Mouse (Mus musculus) gastrocnemius, adult 18-20 months (tissue): ENCODE measurements around the gene Mrps26. TPM values are rescaled to one million over a fixed set of nuclear protein-coding genes. Genes with fewer than 3 reads are reported as not detected.
A peak's percentile ranks its signal among the peaks of the same experiment; 100 is the strongest.
"Not testable (repeated sequence)": the region's sequence is repeated elsewhere in the genome, so short reads cannot be mapped to it uniquely, and the experiment has no call there.

Source experiments
- DNase-seq: peaks from one replicate; pipeline ENCODE4 v3.0.0; 2021; ENCODE audit warnings: low spot score
- long read RNA-seq, 2 experiments: library from polyadenylated mRNA; stranded (forward); transcript quantifications; one replicate each; pipeline ENCODE4 v2.0.0; 2021
- total RNA-seq, 2 experiments: library from RNA; stranded (reverse); gene quantifications; 2 replicates each; pipeline ENCODE4 v1.2.3; 2021

The Mrps26 gene
- 10 to 100 TPM; 45.8 to 46.0 TPM for total RNA-seq
- long read RNA-seq, experiment 1, full-length matches to known transcripts, result 62 of 68 reads
- long read RNA-seq, experiment 1, partial matches to known transcripts, result 5 of 68 reads
- long read RNA-seq, experiment 1, other reads (novel, unspliced or antisense), result 1 of 68 reads
- long read RNA-seq, experiment 2, full-length matches to known transcripts, result 70 of 75 reads
- long read RNA-seq, experiment 2, partial matches to known transcripts, result 5 of 75 reads
- long read RNA-seq, experiment 2, other reads (novel, unspliced or antisense), result 0 of 75 reads

DNA sequence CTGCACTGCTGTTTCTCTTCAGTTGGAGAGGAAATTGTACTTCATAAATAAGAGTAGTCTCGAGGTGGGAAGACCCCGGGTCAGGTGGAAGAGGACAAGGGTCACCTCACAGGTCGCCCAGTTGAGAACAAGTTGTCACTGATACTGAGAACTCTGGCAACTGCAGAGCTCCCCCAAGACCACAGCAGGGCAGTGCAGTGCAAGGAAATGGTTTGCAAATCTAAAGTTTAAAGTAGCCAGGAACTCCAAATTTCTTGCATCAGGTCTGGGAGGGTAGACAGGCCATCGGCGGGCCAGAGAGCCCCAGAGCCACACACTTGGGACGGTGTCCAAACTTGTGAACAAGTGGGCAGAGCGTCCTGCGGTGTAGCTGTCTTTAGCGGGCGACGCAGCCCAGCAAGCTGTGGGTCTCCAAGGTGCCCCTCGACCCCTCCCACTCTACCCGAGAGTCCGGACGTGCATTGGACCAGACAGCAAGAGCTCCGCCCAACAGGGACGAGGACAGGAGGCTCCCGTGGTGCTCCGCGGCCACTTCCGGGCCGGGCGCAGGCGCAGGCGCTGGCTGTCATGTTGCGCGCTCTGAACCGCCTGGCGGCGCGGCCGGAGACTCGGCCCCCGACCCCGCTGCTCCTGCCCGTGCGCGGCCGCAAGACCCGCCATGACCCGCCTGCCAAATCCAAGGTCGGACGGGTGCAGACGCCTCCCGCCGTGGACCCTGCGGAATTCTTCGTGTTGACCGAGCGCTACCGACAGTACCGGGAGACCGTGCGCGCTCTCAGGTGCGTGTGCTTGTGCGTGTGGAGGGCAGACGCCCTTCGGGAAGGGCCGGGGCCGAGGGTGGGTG is at the start of gene Mrps26:
Mrps26 (plus strand) TSS at position 531 of the 844 bp plus-strand sequence.
- peak; percentile 92 for DNase-seq

DNA sequence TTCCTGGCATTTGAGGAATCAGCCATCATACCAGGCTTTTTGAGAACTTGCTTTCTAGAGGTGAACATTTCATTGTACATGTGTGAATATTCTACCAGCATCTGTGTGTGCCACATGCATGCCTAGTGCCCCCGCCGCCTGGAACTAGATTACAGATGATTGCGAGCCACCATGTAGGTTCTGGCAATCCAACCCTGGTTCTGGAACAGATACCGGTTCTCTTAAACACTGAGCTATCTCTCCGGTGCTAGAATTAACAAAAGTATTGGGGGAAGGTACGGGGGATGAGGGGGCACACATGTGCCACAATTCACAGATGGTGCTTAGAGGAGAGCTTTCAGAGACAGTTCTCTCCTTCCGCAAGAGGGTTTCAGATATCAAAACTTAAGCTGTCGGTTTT is 49.6 kb upstream of the Mrps26 start:
- no peak for DNase-seq

DNA sequence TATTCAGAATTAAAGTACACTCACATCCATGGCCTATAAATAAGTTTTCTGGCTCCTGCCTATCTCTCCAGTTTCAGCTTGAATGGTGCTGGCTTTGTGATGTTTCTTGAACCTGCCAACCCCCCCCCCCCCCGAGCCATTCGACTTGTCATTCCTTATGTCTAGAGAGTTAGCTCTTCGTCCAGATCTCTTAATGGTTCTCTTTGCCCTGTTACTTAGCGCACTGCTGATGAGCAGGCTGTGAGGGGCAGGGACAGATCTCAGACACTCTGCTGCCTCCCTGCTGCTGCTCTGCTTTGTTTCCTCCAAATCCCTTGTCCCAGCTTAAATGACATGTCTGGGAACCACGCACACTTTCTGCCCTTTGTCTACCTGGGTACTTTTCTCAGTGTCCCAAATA is 47.8 kb upstream of the Mrps26 start:
- DNase-seq, result no peak

DNA sequence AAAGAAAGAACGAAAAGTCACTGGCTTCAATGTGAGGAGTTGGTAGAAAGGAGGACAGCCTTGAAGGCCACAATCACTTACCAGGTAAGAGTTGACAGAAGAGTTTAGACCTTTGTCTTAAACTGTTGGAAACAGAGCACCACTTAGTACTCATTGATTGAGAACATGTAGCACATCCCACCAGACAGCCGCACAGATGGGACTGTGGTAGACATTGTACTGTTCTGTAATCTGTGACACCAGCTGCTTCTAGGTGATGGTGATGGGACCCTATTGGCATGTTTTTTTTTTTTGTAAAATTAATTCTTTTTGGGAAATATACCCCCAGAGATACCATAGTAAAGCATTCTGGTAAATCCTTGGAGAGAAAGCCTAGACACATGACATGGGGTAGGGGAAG is 41.6 kb upstream of the Mrps26 start:
- DNase-seq, result no peak

DNA sequence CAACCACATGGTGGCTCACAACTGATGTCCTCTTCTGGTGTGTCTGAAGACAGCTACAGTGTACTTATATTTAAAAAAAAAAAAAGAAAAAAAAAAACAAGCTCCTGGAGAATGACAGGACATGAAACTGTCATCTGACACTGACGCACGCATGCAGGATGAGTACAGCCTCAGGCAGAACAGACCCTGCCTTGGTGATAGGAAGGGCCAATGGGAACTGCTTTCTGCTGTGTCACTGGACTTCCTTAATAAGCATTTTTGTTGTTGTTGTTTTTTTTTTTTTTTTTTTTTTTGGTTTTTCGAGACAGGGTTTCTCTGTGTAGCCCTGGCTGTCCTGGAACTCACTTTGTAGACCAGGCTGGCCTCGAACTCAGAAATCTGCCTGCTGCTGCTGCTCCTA is 38.1 kb upstream of the Mrps26 start:
- not testable (repeated sequence) for DNase-seq

DNA sequence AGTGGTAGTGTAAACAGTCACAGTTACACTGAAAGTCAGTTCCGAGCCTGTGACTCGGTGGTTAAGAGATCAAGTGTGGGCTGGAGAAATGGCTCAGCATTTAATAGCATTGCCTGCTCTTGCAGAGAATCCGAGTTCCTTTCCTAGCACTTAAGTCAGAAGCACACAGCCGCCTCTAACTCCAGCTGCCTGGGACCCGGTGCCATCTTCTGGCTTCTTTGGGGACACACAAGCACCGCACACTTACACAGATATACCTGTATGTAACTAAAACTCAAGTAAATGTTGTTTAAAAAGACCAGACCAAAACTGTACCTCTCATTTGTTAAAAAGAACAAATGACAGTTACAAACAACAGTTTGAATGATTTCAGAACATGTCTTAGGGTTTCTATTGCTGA is 35.1 kb upstream of the Mrps26 start:
- DNase-seq, result no peak

DNA sequence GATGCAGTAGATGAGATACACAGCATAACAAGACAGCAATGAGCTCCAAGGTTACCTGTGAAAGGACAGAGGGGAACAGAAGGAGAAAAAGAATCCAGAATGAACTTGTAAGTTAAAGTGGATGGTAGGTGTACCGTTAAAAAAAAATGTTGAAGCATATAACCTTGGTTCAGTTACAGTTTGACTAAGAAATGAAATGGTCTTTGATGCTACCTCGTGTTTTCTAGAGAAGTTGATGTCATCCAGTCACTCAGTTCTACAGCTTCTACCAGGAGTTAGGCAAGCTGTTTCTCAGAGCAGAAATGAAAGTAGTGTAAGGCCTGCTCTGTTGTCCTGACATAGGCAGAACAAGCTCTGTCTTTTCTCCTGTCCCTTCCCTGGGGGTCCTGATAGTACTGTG is 34.3 kb upstream of the Mrps26 start:
- no peak for DNase-seq

DNA sequence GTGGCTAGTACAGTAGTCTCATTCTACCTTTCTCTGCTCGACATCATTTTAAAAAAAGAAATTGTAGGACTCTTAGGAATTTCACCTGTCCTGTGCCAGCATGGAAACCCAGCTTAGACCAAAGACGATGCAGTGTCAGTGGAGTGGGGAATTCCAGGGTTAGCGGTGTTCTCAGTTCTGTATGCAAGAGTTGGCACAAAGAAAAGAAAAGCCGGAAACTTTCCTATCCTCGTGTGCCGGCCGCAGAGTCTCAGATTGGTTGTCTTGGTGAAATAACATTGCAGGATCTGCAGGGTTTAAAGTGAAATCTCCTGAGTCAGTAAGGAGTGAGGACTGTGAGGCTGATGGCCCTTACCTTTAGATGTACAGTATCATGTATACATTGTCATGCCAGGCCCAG is 33.6 kb upstream of the Mrps26 start:
- no peak for DNase-seq

DNA sequence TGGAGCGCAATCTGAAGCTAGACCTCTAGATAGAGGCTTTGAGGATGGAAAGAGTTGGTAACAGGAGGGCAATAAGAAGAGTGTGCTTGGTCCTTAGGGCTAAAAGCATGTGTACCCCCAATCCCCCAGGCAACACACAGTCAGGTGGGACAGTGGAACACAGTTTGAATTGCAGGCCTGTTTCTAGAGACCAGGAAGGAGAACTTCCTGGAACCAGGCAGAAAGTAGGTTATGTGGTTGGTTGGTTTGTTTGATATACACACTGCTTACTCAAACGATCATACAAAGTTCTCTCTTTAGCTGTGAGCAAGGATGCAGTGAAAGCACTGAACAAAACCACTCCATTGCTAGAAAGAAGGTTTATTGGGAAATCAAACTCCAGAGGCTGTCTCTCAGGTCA is 31.3 kb upstream of the Mrps26 start:
- no peak for DNase-seq

DNA sequence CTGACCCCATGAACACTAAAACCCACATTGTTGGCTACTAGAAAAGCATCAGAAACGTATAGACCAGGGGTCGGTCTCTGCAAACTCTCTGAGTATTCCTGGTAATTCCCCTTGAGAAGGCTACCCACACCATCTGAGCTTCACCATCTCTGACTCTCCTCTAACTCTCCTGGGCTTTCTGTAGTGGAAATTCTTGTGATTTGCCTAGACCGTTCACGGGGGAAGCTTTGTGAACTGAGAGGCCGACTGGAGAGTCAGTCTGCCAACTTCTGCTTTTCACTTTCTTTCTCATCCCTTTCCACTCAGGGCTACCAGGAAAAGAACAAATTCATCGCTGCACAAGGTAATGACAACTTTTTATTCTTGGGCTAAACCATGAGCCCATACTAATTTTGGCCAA is 28.5 kb upstream of the Mrps26 start:
- no peak for DNase-seq

DNA sequence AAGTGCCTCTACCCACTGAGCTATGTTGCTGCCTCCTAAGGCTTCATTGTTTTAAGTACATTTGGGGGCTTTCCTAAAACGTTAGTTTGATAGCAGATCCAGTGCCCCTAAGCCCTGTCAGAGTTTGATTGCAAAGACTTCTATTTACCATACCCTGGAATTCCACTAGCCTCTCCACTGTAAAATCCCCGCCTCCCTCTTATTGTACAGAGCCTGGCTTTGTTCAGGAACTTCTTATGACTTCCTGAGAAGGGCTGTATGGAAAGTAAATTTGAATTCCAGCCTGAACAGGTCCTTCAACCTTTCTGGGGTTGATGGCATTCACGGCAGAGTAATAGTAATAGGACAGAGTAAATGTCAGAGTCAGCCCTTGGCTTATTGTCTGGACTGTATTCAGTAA is 26.7 kb upstream of the Mrps26 start:
- no peak for DNase-seq

DNA sequence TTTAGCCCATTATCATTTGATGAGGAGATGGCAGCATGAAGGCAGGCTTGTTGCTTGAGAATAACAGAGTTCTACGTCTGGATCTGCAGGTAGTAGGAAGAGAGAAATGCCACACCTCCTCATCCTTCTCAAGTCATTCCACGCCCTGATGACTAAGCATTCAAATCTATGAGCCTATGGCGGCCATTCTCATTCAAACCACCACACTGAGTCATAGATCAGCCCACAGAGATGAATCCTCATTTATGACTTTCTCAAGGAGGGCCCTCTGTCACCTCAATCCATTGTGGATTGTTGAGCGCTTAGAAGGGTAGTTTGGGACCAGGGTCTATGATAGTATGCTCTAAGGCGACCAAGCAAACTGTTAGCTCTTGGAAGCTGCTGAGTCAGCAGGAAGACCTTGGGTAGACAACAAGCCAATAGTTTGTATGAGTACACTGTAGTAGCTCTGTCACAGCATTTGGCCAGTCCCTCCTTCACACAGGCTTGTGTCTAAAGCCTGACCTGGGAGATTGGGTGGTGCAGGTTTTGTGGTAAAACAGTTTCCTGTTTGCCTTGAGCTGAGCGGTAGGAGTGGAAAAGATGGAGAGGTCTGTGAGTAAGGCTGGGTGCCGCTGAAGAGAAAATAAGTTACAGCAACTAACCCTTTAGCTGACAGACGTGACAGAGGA is 24.5 kb upstream of the Mrps26 start:
- DNase-seq, result no peak

DNA sequence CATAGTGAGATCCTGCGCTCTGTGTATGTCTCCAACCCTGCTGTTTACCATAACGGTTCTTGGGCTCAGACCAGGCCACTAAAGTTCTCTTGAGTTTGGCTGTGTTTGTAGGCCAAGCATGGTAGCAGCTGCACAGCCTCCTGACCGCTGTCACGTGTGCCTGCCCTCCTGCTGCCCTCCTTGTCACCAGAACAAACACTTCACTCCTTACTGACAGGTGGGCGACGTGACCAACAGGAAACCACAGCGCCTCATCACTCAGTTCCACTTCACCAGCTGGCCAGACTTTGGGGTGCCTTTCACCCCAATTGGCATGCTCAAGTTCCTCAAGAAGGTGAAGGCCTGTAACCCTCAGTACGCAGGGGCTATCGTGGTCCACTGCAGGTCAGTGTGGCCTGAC is 23.3 kb upstream of the Mrps26 start:
- no peak for DNase-seq

DNA sequence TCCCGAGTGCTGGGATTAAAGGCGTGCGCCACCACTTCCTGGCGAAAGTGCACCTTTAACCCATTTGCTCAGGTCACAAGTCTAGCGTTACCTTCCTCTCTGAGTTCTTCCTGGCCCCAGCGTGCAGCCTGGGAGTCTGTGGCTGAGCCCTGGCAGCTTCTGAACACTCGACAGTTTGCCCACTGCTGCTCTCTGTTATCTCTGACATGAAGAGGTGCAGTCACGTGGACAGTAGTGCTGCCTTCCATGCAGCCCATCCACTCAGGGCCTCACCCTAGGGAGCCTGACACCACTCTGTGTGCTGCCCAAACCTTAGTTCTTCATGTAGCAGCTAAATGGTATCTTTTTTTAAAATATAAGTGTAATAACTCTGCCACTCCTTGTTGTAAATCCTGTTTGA is 16.6 kb upstream of the Mrps26 start:
- DNase-seq, result no peak

DNA sequence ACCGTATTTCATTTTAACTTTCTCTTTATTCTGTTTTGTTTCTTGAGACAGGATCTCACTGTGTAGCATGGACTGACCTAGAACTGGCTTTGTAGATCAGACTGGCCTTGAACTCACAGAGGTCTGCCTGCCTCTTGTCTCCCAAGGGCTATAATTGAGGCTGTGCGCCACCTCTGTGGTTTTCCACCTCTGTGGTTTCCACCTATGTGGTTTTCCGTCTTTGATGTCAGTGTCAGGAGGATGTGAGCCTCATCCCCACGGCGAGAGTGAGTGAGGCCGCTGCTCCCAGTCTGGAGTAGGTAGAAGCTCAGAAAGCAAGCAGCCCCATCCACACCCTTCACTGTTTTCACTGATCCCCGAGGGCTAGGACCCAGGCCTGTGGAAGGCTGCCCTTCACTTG is 8.7 kb upstream of the Mrps26 start:
- DNase-seq, result no peak

DNA sequence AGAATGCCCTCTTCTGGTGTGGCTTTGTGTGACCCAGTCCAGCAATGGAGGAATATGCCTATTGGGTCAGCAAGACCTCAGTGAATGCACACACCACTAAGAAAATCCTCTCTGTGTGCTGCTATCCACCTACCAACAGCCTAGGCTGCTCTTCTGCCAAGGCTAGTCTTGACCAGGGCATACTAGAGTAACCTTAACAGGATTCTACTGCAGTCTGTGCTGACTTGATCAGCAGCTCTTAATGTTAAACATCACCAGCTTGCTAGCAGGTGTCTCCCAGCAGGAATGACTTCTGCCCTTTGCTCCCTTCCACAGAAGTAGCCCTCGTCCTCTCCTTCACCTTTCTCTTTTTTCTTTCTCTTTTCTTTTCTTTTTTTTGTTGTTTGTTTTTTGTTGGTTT is 7.2 kb upstream of the Mrps26 start:
- DNase-seq, result no peak

DNA sequence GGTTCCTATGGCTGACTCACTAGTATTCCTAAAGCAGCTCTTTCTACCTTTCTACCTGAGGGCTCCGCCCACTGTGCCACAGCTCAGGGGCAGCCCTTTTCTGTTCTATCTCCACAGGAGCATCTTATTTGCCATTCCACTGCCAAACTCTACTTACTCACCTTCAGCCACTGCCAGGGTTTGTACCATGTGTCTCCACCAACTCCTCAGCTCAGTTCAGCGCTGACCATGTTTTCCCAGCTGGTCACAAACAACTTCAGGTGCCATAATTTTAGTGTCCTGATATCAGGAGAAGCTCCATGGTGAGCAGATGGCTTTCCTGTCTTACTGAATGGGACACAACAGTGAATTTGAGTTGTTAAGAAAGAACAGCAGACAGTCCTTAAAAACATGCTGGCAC is 6.1 kb upstream of the Mrps26 start:
- DNase-seq, result no peak

DNA sequence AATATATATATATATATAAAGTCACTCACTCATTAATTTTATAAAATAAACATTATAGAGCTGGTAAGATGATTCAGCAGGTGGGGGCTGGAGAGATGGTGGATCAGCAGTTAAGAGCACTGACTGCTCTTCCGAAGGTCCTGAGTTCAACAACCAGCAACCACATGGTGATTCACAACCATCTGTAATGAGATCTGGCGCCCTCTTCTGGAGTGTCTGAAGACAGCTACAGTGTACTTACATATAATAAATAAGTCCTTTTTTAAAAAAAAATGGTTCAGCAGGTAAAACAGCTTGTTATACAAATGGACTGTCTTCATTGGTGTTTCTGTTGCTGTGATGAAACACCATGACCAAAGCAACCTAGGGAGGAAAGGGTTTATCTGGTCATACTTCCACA is 5.5 kb upstream of the Mrps26 start:
- DNase-seq, result no peak

DNA sequence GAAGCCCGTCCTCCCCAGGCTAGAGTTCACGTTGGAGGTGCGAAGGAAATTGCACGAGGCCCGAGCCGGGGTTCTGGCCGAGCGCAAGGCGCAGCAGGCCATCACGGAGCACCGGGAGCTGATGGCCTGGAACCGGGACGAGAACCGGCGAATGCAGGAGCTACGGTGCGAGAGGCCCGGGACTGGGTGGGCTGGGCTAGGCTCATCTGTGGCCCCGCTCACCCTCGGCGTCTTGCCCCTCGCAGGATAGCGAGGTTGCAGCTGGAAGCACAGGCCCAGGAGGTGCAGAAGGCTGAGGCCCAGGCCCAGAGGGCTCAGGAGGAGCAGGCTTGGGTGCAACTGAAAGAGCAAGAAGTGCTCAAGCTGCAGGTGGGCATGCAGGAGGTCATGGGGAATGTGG is 521 bp downstream of the Mrps26 start:
- DNase-seq, result no peak

DNA sequence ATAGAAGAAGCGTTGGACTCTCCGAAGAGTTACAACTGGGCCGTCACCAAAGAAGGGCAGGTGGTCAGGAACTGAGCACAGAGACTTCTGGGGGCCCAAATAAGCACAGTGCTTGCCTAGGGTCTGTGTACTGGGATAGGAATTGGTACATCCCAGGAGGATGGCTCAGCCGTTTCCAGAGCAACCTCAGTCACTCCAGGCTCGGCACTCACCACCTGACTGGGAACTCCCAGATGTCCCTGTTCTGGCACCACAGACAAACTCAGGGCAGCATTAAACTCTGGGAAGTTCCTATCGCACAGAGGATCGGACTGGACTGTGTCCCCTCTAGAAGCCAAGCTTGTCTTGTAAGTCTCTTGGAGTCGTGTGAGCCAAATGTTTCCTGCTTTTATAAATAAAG is 1.4 kb downstream of the Mrps26 start:
- DNase-seq, result no peak

DNA sequence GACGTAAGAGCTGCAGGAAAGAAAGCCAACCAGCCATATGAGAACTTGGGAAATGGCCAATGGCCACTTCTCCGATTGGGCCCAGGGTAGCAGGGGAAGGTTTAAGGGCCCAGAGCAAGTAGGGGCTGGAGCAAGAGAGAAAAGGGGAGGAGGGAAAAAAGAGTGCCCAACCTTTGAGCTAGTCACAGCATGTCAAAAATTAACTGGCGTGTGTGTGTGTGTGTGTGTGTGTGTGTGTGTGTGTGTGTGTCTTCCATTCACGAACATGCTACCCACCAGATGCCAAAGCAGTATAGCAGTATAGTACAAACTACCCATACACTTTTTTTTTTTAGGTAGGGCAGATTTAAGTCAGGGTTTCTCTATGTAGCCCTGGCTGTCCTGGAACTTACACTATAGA is 5.4 kb downstream of the Mrps26 start:
- no peak for DNase-seq

DNA sequence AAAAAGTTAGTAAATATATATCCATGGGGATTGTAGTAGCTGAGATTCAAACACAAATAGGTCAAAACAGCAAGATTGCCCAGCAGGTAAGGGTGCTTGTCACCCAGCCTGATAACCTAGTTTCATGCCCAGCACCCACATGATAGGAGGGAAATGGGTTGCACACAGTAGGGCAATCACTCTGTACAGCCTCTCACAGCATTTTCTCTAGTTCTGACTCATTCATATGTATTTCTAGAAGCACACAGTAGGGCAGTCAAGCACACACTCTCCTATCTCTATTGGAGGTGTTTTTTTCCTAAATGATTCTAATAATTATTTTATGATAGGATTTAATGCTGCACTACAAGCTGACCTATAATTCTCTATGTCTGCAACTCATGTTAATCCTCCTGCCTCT is 6.4 kb downstream of the Mrps26 start:
- DNase-seq, result no peak

DNA sequence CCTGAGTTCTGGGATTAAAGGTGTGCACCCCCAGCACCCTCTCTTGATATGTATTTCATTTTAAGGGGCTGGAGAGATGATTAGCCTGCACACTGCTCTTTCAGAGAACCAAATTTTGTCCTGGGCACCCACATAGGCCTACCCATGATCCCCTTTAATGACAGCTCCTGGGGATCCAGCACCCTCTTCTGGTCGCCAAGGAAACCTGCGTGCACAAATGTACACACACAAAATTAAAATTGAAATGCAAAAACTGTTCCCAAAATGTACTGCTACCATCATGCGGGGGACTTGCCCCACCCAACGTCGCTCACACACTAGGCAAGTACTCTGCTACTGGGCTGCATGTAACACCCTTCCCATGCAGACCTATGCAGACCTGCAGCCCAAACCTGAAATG is 11.4 kb downstream of the Mrps26 start:
- no peak for DNase-seq
